Mouse (Mus musculus) heart, postnatal 0 days (tissue): ENCODE measurements around the gene Wnt1.

Source experiments
- CTCF ChIP-seq: IDR thresholded peaks from 2 replicates; pipeline ENCODE4 v1.5.1; 2016; ENCODE audit warnings: antibody characterized with exemption, control low read depth, low read depth
- EP300 ChIP-seq: IDR thresholded peaks from 2 replicates; pipeline ENCODE4 v1.6.1; 2016; ENCODE audit warnings: antibody characterized with exemption, low read depth

- TF ChIP-seq EP300: no peak
- no peak for TF ChIP-seq CTCF
Measured at GRCm38 (mm10) chr15:98827611-98828011, 38.0 kb downstream of the Wnt1 start.
